Mouse (Mus musculus) cerebellum, postnatal 14 days (tissue): Measurements from ENCODE around the gene Zfp644.
"Not testable (repeated sequence)": the region's sequence is repeated elsewhere in the genome, so short reads cannot be mapped to it uniquely, and the experiment has no call there.

Experiments used
- DNase-seq, 2 experiments: peaks; one replicate each; pipeline ENCODE4 v3.0.0; 2021; ENCODE audit warnings: mixed read lengths in 2 of 2

Gene Zfp644

DNA sequence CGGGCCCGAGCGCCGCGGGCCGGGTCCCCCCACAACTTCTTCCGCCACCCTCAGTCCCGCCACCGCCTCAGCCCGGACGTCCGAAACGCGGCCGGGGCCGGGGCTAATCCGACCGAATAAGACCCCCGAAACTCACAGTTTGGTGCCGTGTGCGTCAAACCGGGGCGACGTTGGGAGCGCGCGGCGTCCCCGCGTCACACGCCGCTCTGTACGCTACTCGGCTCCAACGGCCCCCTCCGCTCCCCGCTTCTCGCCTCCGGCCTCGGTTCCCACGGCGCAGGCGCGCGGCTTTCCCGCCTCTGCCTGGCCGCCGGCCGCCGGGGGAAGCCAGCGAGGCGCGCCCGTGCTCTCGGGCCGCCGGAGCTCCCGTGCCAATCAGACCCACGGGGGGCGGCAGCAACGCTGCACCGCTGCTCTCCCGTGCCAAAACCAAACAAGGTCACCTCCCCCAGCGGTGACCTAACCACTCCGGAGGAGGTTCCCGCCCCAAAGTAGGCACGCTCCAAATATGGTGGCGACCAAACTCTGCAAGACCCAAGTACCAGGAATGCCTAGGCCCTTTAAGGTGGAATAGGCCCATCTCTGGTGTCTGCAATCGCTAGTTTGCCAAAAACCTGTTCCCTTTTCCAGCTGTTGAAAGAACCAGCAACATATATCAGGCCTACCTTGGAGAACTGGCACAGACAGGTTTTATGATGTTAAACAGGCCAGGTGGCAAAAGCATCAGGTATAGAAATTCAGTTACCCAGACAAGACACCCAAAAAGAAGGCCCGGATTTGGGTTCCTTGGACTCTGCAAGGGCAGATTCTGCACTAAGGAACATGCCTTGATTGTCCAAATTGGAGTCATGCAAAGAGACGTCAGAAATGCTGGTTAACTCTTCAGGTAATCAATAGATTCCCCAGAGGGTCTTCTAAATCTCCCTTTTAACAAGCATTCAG, at the start of gene Zfp644:
Zfp644 (minus strand) TSS at position 892 of the 942 bp plus-strand sequence.
- DNase-seq = peak; percentile 92 to 95

DNA sequence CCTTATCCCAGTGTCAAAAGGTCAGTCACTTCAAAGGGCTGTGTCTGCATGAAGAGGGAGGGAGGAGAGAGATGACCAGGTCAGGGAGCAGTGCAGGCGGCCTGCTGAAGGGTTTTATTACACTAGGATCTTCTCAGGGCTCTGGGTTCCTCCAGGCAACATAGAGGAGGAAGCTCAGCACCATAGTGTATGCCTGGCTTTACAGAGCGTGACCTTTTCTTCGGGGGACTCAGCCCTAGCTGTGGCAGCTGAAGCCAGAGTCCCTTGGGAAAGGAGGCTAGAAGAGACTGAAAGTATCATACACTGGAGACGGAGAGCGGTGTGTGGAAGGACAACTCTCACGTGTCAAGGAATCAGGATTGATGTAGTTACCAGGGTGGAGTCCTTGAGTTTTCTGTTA, 42.6 kb upstream of the Zfp644 start:
- no peak for DNase-seq

DNA sequence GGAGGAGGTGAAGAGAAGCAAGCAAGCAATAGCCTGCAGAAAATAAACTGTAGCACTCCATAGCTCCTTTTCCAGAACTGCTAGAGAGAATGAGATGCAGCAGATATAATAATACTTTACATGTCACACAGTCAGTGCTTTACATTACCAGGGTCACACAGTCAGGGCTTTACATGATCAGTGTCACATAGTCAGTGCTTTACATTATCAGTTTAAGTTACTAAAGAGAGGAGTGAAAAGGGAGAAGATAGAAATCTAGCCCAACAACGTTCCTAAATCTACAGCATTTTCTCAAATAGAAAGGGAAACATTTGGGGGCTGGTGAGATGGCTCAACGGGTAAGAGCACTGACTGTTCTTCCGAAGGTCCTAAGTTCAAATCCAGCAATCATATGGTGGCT, 26.4 kb upstream of the Zfp644 start:
- DNase-seq = no peak

DNA sequence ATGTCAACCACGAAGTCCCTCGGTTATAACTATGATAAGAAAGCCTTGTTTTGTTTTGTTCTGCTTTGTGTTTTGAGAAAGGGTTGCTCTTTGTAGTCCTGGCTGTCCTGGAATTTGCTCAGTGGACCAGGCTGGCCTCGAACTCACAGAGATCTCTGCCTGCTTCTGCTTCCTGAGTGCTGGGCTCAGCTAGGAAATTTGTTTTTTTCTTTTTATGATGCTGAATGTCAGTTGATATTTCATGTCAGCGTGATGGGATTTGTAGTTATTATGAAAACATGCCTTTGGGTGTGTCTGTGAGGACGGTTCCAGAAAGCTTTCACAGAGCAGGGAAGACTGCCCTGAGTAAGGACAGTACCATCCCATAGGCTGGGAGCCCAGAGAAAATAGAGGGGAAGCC, 25.7 kb upstream of the Zfp644 start:
- no peak for DNase-seq

DNA sequence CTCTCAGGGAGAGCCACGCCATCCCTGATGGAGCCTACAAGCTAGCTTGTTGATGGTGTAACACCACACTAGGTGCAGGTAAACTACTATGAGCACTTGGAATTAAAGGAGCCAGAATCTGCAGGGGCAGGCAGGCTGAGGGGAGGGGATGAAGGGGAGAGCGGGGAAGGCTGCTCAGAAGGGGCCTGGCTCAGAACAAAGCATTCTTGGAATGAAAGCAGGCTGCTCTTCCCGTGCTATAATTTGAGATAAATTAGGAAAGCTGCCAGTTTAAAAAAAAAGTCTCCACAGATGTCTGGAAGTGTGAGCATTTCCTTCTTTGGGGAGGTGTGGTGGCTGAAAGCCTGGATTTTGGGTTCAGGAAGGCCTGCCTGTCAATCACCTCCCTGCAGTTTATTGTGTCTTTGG, 14.8 kb upstream of the Zfp644 start:
- no peak for DNase-seq

DNA sequence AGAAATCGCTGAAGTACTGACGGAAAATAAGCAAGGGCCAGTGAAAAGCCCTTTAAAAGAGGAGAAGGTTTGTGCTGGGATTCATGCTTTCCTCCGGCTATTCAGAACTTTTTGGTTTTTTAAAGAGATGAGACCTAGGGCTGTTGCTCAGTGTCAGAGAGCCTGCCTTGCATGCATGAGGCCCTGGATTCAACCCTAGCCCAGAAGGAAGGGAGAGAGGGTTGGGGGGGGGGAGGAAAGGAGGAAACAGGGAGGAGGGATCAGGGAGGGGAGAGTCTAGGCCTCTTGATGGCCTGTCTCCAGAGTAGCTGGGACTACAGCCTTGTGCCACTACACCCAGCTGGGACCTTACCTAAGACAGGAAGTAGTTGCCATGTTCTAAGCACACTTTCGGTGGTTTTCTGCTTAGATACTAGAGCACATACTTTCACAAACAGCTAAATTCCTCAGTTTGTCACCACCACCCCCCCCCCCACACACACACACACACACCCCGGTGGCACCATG, 14.2 kb upstream of the Zfp644 start:
- DNase-seq = no peak

DNA sequence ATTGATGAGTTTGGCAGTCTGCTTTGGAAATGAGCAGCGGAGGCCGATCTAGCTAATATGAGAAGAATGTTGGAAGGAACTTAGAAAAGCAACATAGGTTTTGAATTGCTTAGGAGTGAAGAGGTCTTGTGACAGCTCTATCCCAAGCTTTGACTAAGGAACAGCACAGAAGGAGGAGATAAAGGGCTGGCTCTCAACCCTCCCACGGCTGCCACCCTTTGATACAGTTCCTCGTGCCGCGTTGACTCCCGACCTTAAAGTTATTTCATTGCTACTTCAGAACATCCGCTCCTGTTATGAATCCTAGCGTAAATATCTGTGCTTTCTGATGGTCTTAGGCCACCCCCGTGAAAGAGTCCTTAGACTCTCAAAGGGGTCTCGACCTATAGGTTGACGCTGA, 13.5 kb upstream of the Zfp644 start:
- no peak for DNase-seq

DNA sequence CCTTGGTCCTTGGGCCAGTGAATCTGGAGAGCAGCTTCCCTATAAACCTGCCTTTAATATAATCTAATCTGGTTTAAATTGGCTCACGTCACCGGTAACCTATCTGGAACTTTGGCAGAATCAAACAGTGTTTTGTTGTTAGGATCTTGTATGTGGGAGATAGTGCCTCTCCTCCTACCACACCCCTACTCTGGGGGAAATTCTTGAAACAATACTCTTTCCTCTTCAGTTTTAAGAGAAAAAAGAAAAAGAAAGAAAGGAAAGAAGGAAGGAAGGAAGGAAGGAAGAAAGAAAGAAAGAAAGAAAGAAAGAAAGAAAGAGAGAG, 13.0 kb upstream of the Zfp644 start:
- no peak for DNase-seq

DNA sequence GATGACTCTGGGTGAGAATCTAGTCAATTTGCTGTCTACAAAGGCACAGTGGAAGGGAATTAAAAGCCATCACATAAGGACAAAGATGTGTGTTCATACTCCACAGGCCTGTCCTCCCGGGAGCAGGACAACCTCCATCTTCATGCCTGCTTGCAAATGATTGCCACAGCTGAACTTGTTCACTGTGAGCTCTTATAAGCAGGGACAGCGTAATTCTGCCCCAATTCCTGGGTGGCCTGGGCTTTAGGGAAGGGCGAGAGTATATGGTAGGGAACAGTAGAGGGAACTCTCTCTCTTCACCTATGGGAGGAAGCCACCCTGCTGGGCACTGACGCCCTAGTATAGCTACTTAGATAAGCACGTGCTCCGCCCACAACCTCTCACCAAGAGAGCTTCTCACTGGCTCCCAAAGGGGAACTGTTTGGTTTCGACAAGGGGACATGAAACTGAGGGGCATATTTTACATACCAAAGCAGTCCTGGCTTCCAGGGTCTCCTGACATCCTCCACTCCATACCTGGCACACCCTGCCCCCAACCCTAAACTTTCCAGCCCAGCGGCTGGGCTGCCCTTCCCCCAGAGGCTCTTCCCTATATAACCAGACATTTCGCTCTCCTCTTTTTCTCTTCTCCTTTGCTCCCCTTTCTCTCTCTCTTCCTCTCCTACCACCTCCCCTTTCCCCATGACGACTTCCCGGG, 12.4 kb upstream of the Zfp644 start:
- DNase-seq = no peak

DNA sequence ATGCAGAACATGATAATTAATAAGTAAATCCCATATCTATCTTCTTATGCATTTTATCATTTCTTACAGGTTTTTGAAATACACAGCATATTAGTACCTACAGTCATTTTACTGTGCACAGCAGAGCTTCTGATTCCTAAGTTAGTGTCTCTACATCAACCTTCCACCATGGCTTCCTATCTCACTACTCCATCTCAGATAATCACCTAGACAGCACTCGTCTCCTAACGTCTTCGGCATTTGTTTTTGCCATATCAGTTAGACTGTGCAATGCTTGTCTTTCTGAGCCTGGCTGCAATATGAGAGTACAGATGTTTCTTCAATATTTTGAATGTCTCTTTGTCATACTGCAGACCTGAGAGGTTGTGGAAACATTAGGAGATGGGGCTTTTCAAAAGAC, 9.3 kb upstream of the Zfp644 start:
- no peak for DNase-seq

DNA sequence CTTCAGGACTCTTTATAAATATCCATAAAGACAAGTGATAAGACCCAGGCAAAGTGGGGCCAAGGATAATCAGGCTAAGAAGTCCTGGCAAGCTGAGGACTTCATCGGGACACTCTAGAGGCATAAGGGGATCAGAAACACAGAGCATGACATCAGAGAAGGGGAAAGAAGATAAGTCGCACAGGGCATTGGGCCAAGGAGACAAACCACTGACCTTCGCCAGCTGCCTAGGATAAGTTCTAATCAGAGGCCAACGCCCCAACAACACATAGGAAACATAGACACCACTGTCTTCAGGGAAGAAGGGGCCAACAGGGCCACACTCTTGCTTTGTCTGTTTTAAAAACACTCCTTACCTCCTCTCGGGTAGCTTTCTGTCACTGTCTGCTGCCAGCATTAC, 8.1 kb upstream of the Zfp644 start:
- no peak for DNase-seq

DNA sequence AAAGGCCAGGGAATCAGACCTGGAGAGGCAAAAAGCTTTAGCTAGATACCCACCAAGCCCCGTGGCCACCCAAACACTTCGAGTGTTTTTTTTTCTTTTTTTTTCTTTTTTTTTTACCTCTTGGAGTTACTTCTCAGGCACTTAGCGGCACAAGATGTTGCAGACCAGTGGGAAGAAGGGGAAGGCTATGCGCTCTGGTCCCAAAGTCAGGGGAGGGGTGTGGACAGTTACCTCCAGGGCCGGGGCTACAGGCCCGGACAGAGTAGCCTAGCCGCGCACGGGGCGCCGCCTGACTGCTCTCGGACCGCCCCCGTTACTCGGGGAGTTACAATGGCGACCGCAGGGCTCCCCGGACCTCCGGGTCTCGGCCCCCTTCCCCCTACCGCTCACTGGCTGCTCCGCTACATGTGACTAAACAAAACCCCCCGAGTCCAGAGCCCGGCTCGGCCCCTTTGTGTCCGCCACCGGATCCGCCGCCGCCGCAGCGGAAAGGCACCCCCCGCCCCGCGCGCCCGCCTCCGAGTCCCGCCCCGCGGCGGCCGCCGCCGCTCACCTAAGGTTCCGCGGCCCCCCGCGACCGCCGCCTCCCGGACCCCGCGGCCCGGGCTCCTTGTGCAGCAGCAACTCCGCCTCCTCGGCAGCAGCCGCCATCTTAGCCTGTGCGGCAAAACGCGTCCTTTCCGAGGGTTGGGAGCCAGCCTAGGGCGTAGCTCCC, 1.2 kb downstream of the Zfp644 start:
- peak in 1 of 2 experiments; percentile 76 for DNase-seq

DNA sequence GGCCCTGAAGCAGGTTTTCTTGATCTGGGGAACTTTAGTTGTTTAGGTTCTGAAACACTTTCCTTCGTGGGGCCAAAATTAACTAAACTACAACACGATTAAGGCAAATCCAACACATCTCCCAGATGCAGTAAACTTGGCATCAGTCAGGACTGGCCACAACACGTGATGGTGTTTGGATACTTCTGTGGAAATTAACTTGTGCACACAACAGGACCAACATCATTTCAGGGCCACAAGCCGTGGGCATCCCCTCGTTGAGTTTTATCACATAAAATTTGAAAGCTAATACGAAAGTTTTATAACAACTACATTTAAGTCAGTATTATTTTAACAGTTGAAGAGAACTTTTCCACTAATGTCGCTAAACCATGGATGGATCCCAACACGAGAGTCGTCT, 1.9 kb downstream of the Zfp644 start:
- DNase-seq = no peak

DNA sequence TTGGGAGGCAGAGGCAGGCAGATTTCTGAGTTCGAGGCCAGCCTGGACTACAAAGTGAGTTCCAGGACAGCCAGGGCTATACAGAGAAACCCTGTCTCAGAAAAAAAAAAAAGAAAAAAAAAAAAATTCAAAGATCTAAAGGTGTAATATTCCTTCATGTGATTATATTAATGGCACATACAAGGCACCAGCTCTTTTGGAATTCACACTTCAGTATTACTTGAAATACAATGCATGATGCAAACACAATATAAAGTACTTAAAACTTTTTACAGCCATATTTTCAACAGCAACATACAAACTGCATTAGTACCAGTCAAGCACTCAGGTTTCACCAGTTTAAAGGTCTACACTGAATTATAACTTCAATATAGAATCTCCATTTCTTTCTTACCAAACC, 2.4 kb downstream of the Zfp644 start:
- DNase-seq = no peak

DNA sequence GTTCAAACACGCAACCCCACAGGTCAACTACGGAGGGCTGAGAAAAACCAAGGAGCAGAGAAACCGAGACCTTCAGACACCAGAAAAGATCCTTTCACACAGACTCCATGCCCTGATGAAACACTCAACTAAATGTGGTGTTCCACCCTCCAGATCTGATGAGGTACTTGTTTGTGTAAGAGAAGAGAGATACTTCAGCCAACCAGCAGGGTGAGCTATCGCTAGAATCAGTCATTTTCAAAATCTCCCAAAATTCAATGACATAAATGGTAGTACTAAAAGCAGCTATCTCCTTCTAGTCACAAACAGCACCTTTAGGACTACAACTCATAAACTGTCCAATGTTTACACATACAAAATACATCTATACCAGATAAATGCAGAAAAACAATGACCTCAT, 4.1 kb downstream of the Zfp644 start:
- peak; percentile 27 to 34 for DNase-seq

DNA sequence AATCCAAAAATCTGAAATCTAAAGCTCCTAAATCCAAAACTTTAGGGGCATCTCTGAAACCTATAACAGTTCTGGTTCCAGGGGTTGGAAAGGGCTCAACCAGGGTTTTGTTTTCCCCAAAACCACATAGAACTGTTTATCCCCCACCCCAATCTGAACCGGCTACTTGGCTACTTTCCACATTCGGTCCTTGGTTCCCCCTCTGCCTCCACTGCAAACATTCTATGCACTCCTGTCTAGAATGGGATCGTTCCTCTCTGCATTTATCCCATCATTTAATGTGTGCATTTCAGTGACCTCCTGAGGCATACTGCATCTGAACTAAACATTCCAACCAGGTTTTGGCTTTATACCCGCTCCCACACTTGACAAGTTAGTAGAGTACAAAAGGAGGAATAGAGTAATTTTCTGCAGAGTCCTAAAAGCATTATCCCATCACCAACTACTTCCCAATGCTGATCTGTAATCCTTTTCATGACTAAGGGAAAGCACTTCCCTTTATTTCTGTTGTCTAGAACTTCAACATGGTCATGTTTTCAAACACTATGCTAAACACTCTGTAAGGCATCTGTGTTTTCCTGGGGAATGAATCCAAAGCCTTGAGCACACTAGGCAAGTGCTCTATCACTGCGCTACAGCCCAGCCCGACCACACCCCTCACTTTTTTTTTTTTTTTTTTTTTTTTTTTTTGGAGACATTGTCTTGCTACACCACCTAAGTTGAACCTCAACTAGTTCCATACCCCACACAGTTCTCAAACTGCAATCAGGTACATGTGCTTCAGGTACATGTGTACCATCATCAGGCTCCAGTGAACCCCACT, 16.2 kb downstream of the Zfp644 start:
- no peak for DNase-seq

DNA sequence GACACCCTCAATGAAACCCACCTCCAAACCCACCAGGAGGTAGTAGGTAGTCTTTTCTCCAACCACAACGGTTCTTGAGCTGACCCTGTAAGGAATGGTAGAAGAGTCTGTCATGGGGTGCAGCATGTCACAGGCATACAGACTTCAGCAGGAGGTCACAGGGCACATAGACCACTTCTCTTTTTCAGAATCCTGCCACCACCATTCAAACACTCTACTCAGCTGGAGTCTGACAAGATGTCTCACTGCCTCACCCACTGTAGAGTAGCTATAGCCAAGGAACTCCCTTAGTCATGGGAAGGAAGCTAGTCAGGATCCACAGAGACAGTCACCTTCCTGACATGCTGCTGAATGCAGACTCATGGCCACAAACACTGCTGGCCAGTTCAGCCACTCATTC, 17.4 kb downstream of the Zfp644 start:
- no peak for DNase-seq

DNA sequence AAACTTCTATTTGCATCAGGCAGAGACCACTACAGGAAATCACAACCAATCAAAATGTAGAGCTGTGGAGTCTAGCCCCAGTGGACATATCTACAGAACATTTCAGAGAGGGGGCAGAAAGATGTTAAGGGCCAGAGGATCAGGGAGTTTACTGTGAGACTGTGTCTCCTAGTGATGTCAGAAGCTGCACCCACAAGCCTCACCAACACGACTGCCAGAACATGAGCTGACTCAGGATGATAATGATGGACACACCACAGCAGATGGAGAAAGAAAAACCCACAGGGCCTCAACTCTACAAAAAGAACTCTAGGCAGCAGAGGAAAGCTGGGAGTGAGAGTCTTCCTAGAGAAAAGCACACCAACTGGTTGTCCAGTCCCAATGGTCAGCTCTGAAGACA, 18.3 kb downstream of the Zfp644 start:
- DNase-seq = not testable (repeated sequence)

DNA sequence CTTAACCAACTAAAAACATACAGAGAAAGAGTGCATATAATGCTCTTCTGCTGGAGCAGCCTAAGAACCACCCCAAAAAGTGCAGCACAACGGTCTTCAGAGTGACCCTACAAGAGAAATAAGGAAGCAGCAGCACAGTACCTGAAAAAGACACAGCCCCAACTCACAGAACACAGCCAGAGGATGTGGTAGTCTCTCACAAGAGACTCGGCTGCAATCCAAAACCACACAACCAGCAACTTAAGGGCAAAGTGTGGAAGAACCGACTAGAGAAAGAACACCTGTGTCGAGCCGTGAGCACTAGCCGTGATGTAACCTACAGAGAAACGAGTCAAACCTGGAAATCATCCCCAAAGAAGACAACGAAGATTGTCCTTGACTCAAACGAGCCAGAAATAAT, 20.3 kb downstream of the Zfp644 start:
- DNase-seq = no peak

DNA sequence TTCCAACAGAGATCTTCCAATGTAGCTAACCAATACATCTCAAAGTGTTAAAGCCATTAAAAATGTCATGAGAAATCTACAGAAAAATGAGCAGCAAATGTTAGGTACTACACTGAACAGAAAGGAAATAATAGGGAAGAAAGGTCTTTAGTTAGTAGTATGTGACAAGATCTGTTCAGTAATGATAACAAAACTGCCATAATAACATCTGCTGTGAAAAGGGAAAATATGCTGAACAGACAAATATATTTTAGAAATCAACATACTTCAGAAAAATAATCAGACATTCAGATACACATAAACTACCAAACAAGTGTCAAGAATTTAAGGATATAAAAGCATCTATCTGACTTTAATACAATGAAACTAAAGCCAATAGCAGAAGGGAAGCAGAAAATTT, 24.5 kb downstream of the Zfp644 start:
- no peak for DNase-seq

DNA sequence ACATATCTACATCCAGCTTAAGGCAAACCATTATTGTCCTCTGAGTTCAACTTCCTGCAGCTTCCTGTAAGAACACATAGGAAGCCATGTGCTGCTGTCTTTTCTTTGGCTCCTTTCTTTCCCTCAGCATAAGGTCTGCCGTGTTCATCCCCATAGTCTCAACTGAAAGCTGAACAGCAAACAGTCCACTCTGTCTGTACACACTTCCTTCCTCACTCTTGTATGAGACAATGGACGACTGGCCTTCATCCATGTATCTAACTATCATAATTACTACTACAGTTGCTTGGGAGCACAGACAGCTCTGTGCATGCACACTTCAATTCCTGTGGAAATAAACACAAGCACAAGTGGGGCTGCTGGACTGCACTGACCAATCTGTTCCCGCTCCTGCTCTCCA, 25.2 kb downstream of the Zfp644 start:
- DNase-seq = no peak

DNA sequence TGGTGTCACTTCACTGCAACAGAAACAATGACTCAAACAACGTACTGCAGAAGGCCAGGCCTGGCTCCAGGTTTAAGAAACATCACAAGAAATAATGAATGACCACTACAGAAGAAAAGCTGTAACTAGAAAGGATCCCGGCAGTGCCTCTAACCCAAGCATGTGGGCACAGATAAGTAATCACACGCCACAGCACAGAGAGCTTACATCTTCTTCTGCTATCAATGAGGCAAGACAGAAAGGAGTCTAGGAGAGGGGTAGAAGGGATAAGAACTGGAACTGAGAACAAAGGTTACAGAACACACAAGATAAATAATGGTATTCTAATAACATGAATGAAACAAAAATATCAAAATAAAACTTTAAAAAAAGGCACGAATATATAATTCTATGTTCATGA, 32.2 kb downstream of the Zfp644 start:
- DNase-seq = no peak

DNA sequence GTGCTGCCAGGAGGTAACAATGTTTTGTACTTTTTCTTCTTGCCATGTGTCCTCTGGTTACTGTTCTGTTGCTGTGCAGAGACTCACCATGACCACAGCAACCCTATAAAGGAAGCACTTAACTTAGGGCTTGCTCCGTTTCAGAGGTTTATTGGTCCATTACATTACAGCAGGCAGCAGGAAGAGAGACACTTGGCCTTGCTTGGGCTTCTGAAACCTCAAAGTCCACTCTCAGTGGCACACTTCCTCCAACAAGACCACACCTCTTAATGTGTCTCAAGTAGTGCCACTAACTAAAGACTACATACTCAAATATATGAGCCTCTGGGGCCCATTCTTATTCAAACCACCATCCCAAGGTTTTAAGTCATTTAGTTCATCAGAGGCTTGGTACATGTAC, 36.2 kb downstream of the Zfp644 start:
- no peak for DNase-seq
